In genomic region chr1:184644767-184645598, GRCm38 (mm10) we compare ENCODE assay signal across 12 mouse cellular contexts.
DNase-seq lines count a peak whose midpoint lies in the region; ATAC-seq lines count a peak whose summit lies in the region.
"Had no signal": no experiment of that assay in that cellular context is flagged by ENCODE, and none has a peak within 500 bp of the region (broad histone marks: within the 10 kb centered on the region; RNA-seq: fewer than 3 reads in every experiment).

No protein-coding gene starts in this region.

- DNase-seq in lung, postnatal 10 days: no peak
- peak; percentile 60 for DNase-seq in embryo, embryonic 10 days (ENCODE audit: low spot score)
- peak; percentile 63 to 75 for DNase-seq in spleen, postnatal 10 days (ENCODE audit: low spot score in 2 of 2)
- no peak for DNase-seq in cerebellum, adult 18-20 months
- DNase-seq in frontal cortex, adult 2 months (ENCODE audit: extremely low spot score in 1 of 2, low spot score in 1 of 2): no peak
- DNase-seq: right cerebral cortex, adult 18-20 months had no signal

- no peak overlapping the region for H3K4me3 ChIP-seq in lung, embryonic 16.5 days (ENCODE audit: low read length)
- H3K4me3 ChIP-seq: heart, embryonic 15.5 days; limb, embryonic 13.5 days had no signal

- H3K27ac ChIP-seq in lung, embryonic 16.5 days (ENCODE audit: low read length): no peak overlapping the region
- H3K27ac ChIP-seq: heart, embryonic 15.5 days; kidney, postnatal 0 days; limb, embryonic 13.5 days had no signal

- 22% methylated on average over 9 of the region's 9 CpGs for WGBS in lung, embryonic 16.5 days

- H3K4me1 ChIP-seq in lung, embryonic 16.5 days (replicated peaks; ENCODE audit: control insufficient read depth, insufficient read depth, low read length): peaks cover 8% of the 10 kb centered on the region

- no peaks in the 10 kb centered on the region for H3K27me3 ChIP-seq in lung, embryonic 16.5 days (ENCODE audit: control insufficient read depth, insufficient read depth, low read depth, low read length)
- H3K27me3 ChIP-seq: heart, embryonic 15.5 days; limb, embryonic 13.5 days had no signal

- no peak overlapping the region for H3K9ac ChIP-seq in lung, embryonic 16.5 days (ENCODE audit: low read length)
- H3K9ac ChIP-seq: heart, embryonic 15.5 days; limb, embryonic 13.5 days had no signal

- no peak overlapping the region for H3K4me2 ChIP-seq in lung, embryonic 16.5 days (ENCODE audit: low read depth, low read length)
- H3K4me2 ChIP-seq: heart, embryonic 15.5 days; limb, embryonic 13.5 days had no signal

- ATAC-seq in lung, embryonic 16.5 days (ENCODE audit: low read depth): peak; percentile 49
- ATAC-seq in granulocyte monocyte progenitor cell, adult 5-6 weeks (replicated peaks; ENCODE audit: poor library complexity, severe bottlenecking): peak; percentile 9; the same call in 1 of the 2 replicates
- ATAC-seq in monocyte, adult 5-6 weeks (replicated peaks; ENCODE audit: insufficient number of reproducible peaks, low FRiP score, low TSS enrichment, poor library complexity, severe bottlenecking): no peak

- no peaks in the 10 kb centered on the region for H3K36me3 ChIP-seq in lung, embryonic 16.5 days (ENCODE audit: control insufficient read depth, insufficient read depth, low read length)
- H3K36me3 ChIP-seq: heart, embryonic 15.5 days; limb, embryonic 13.5 days had no signal

- H3K9me3 ChIP-seq in lung, embryonic 16.5 days (ENCODE audit: control insufficient read depth, low read length): peaks cover 3% of the 10 kb centered on the region
- H3K9me3 ChIP-seq: heart, embryonic 15.5 days had no signal

Comparison
In these comparisons a context has a peak if more than half of its experiments do, and no peak if none do; other contexts are left out.
1. DNase-seq: peak in embryo, embryonic 10 days (single experiment) and spleen, postnatal 10 days (2 of 2); none in lung, postnatal 10 days (single experiment), cerebellum, adult 18-20 months (0 of 2) and frontal cortex, adult 2 months (0 of 2).